Mouse (Mus musculus) small intestine, adult 2 months (tissue): Measurements from ENCODE around the gene Prickle2.

ENCODE experiments used
- CTCF ChIP-seq: fragments of 200-500 bp; IDR thresholded peaks from 2 replicates; pipeline ENCODE4 v1.5.1; 2012; ENCODE audit warnings: low read depth, mild to moderate bottlenecking, control low read depth, inconsistent platforms, low read length, moderate library complexity, mixed read lengths; ENCODE audit not compliant: insufficient replicate concordance, insufficient read length; ENCODE audit errors: extremely low read depth
- POLR2A ChIP-seq: fragments of 200-500 bp; IDR thresholded peaks from 2 replicates; pipeline ENCODE4 v1.6.1; 2012; ENCODE audit warnings: low read depth, mild to moderate bottlenecking, control low read depth, inconsistent platforms, low read length, moderate library complexity

GRCm38 (mm10) chr6:92714748-92715147 lies 8.8 kb upstream of the Prickle2 start:
- TF ChIP-seq CTCF = no peak
- TF ChIP-seq POLR2A = no peak
